Mouse (Mus musculus): ENCODE data around the gene Hsd17b14.

GRCm38 (mm10) chr7:45540213-45540612 is 14.5 kb upstream of the Hsd17b14 start:
- TF ChIP-seq CTCF (IDR thresholded peaks at IDR 0.05; ENCODE audit: insufficient read depth, low read depth, low read length) (no peak), POLR2A (IDR thresholded peaks at IDR 0.05; ENCODE audit: insufficient read depth, low read depth, low read length) (no peak)
